Mouse (Mus musculus): ENCODE measurements at regions not wholly inside any gene's neighbourhood (a gene's known extent, or its start where the extent isn't known, plus 50 kb on each side); places are given as distances from the start of the nearest gene placed in this dataset.

- Histone ChIP-seq H3K27me3 (ENCODE audit: control insufficient read depth, insufficient read depth, low read length, poor library complexity, severe bottlenecking) (no peaks in the 10 kb centered on the region), H3K36me3 (ENCODE audit: control insufficient read depth, insufficient read depth, low read length, poor library complexity, severe bottlenecking) (no peaks in the 10 kb centered on the region)
- peak; percentile 32 for DNase-seq (ENCODE audit: low read depth, low spot score)
Measured at GRCm38 (mm10) chrX:167049191-167049968, 159.7 kb downstream of the Tmsb4x start.

DNA sequence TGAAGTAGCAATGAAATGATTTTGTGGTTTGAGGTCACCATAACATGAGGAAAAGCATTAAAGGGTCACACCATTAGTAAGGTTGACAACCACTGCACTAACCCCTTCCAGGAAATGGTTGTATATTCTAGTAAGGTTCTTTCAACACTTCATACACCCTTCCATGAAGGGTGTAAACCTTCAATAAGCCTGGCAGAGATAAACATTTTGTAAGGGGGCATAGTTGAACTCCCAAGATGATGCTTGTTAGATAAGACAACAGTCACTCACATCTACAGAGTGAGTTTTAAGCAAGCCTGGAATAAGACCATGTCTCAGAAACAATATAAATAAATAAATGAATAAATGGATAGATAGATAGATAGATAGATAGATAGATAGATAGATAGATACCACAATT, 171.1 kb downstream of the Tmsb4x start:
- H3K27me3 ChIP-seq (ENCODE audit: control insufficient read depth, insufficient read depth, low read length, poor library complexity, severe bottlenecking), result no peaks in the 10 kb centered on the region
- H3K36me3 ChIP-seq (ENCODE audit: control insufficient read depth, insufficient read depth, low read length, poor library complexity, severe bottlenecking), result no peaks in the 10 kb centered on the region
- no peak for DNase-seq (ENCODE audit: low read depth, low spot score)

GRCm38 (mm10) chrX:167036355-167036754, 172.8 kb downstream of the Tmsb4x start:
- no peaks in the 10 kb centered on the region for H3K36me3 ChIP-seq (ENCODE audit: control insufficient read depth, insufficient read depth, low read length, poor library complexity, severe bottlenecking)
- H3K27me3 ChIP-seq (ENCODE audit: control insufficient read depth, insufficient read depth, low read length, poor library complexity, severe bottlenecking), result no peaks in the 10 kb centered on the region
- DNase-seq (ENCODE audit: low read depth, low spot score), result no peak

DNA sequence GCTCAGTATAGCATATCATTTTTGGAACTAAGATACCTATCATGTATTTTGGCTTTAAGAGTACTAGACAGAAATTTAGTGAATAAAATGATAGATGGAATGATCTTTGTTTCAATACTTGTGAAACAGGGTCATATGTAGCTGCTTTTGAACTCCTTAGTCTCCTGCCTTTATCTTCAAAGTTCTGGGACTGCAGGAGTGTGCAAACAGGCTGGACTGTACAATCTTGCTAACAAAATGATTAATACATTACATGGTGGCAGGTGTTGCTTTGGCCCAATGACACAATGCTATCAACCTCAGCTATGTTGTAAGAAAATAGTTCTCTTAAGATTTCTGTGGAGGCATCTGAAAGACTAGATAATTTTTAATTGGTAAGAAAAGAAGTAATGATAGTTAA, 173.5 kb downstream of the Tmsb4x start:
- Histone ChIP-seq H3K27me3 (ENCODE audit: control insufficient read depth, insufficient read depth, low read length, poor library complexity, severe bottlenecking) (no peaks in the 10 kb centered on the region), H3K36me3 (ENCODE audit: control insufficient read depth, insufficient read depth, low read length, poor library complexity, severe bottlenecking) (no peaks in the 10 kb centered on the region)
- DNase-seq (ENCODE audit: low read depth, low spot score), result no peak

DNA sequence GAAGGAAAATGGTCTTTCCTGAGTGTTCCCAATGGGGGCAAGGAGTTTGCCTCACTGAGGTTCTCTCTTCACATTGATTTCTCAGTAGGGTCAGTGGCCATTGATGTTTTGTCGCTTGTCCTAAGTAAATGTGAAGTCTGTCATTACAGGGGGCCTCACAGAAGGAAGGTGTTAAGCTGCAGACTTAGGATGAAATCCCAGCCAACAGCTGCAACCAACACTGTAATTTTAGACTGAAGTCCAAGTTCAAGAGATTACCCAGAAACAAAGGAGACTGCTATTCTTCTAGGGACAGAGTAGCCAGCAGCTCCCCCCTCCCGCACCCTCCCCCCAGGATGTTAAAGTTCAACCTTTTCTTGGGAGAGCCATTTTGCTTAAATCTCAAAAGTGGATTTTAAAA, 176.0 kb downstream of the Tmsb4x start:
- DNase-seq (ENCODE audit: low read depth, low spot score), result no peak
- Histone ChIP-seq H3K36me3 (ENCODE audit: control insufficient read depth, insufficient read depth, low read length, poor library complexity, severe bottlenecking) (no peaks in the 10 kb centered on the region), H3K27me3 (ENCODE audit: control insufficient read depth, insufficient read depth, low read length, poor library complexity, severe bottlenecking) (no peaks in the 10 kb centered on the region)

GRCm38 (mm10) chrX:167032586-167032985, 176.5 kb downstream of the Tmsb4x start:
- no peaks in the 10 kb centered on the region for H3K27me3 ChIP-seq (ENCODE audit: control insufficient read depth, insufficient read depth, low read length, poor library complexity, severe bottlenecking)
- DNase-seq (ENCODE audit: low read depth, low spot score), result peak; percentile 8

GRCm38 (mm10) chrX:167031543-167031942, 177.6 kb downstream of the Tmsb4x start:
- Histone ChIP-seq H3K36me3 (ENCODE audit: control insufficient read depth, insufficient read depth, low read length, poor library complexity, severe bottlenecking) (no peaks in the 10 kb centered on the region), H3K27me3 (ENCODE audit: control insufficient read depth, insufficient read depth, low read length, poor library complexity, severe bottlenecking) (no peaks in the 10 kb centered on the region)
- no peak for DNase-seq (ENCODE audit: low read depth, low spot score)

More at GRCm38 (mm10) chrX:167032586-167032985, 176.5 kb downstream of the Tmsb4x start:
- no peaks in the 10 kb centered on the region for H3K36me3 ChIP-seq (ENCODE audit: control insufficient read depth, insufficient read depth, low read length, poor library complexity, severe bottlenecking)

DNA sequence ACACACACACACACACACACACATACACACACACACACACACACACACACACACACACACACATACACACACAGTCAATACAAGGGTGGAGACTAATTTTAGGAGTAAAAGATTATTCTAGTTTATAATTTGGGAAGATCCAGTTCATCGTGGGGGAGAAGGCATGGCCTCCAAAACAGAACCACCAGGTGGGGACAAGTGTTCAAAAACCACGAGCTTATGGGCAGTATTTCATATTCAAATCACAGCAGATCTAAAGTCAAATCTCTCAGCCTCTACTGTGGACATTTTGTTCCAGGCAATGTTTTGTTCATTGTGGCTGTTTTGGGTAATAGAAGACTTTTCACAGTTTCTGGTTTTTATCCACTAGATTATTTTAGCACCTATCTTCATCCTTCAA, 193.5 kb downstream of the Tmsb4x start:
- peak; percentile 34 for DNase-seq (ENCODE audit: low read depth, low spot score)
- no peaks in the 10 kb centered on the region for H3K27me3 ChIP-seq (ENCODE audit: control insufficient read depth, insufficient read depth, low read length, poor library complexity, severe bottlenecking)
- H3K36me3 ChIP-seq (ENCODE audit: control insufficient read depth, insufficient read depth, low read length, poor library complexity, severe bottlenecking), result no peaks in the 10 kb centered on the region

- Histone ChIP-seq H3K36me3 (ENCODE audit: control insufficient read depth, insufficient read depth, low read length, poor library complexity, severe bottlenecking) (no peaks in the 10 kb centered on the region), H3K27me3 (ENCODE audit: control insufficient read depth, insufficient read depth, low read length, poor library complexity, severe bottlenecking) (no peaks in the 10 kb centered on the region)
- DNase-seq (ENCODE audit: low read depth, low spot score), result no peak
Measured at GRCm38 (mm10) chrX:167014322-167014721, 194.8 kb downstream of the Tmsb4x start.

- Histone ChIP-seq H3K27me3 (ENCODE audit: control insufficient read depth, insufficient read depth, low read length, poor library complexity, severe bottlenecking) (no peaks in the 10 kb centered on the region), H3K36me3 (ENCODE audit: control insufficient read depth, insufficient read depth, low read length, poor library complexity, severe bottlenecking) (no peaks in the 10 kb centered on the region)
- DNase-seq (ENCODE audit: low read depth, low spot score), result no peak
Measured at GRCm38 (mm10) chrX:167012891-167013290, 196.2 kb downstream of the Tmsb4x start.

GRCm38 (mm10) chrX:167011977-167012542, 197.1 kb downstream of the Tmsb4x start:
- DNase-seq (ENCODE audit: low read depth, low spot score), result no peak
- Histone ChIP-seq H3K27me3 (ENCODE audit: control insufficient read depth, insufficient read depth, low read length, poor library complexity, severe bottlenecking) (no peaks in the 10 kb centered on the region), H3K36me3 (ENCODE audit: control insufficient read depth, insufficient read depth, low read length, poor library complexity, severe bottlenecking) (no peaks in the 10 kb centered on the region)

- Histone ChIP-seq H3K36me3 (ENCODE audit: control insufficient read depth, insufficient read depth, low read length, poor library complexity, severe bottlenecking) (no peaks in the 10 kb centered on the region), H3K27me3 (ENCODE audit: control insufficient read depth, insufficient read depth, low read length, poor library complexity, severe bottlenecking) (no peaks in the 10 kb centered on the region)
- no peak for DNase-seq (ENCODE audit: low read depth, low spot score)
Measured at GRCm38 (mm10) chrX:166995855-166996254, 213.3 kb downstream of the Tmsb4x start.

DNA sequence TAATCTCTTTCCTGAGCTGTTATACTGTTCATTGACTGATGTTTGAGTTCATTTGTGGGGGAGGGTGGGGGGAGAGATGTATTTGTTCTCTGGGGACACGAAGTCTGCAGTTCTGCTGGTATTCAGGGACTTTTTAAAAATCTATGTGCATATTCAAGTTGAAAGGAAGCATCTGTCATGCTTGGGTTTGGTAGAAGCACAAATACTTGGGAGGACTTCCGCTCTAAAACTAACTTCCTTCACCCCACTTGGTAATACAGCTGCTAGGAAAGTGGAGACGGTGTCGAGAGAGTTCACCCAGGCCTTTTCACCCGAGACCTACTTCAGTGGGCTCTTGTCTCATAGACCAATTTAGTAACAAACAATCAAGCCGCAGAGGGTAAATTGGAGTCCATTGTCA, 228.1 kb downstream of the Tmsb4x start:
- peak; percentile 5 for DNase-seq (ENCODE audit: low read depth, low spot score)
- Histone ChIP-seq H3K36me3 (ENCODE audit: control insufficient read depth, insufficient read depth, low read length, poor library complexity, severe bottlenecking) (no peaks in the 10 kb centered on the region), H3K27me3 (ENCODE audit: control insufficient read depth, insufficient read depth, low read length, poor library complexity, severe bottlenecking) (no peaks in the 10 kb centered on the region)

DNA sequence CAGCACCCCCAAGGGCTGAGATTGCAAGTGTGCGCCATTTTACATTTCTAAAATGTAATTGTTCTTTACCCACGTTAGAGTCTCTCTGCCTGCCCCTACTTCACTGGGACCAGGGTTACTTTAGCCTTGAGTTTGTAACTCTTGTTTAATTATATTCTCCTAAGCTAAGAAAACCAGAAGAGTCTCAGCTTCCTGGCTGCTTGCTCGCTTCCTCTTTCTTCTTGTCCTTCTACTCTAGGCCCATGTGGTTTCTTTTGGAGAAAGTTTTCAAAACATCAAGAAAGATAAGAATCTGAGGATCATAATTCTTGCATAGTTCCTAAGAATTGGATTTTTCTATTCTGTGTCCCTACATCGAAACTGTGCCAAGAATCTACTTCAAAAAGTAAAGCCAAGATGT, 228.6 kb downstream of the Tmsb4x start:
- no peaks in the 10 kb centered on the region for H3K27me3 ChIP-seq (ENCODE audit: control insufficient read depth, insufficient read depth, low read length, poor library complexity, severe bottlenecking)
- no peaks in the 10 kb centered on the region for H3K36me3 ChIP-seq (ENCODE audit: control insufficient read depth, insufficient read depth, low read length, poor library complexity, severe bottlenecking)
- DNase-seq (ENCODE audit: low read depth, low spot score), result peak; percentile 25

DNA sequence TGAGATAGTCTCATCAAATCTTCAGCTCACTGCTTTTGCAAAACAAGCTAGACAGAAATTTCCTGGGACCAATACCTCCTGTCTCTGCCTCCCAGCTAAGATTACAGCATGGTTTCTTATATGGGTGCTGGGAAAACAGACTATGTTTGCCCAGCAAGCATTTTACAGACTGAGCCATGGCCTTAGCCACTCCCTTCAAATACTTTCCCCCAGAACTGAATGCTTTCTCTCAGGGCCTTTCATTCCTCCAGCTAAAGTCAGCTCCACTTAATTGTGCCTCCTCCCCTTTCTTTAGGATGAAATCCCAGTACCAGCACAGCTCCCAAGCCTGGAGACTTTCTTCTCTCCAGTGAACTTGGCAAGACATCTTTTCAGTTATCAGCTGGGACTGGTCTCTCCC, 232.1 kb downstream of the Tmsb4x start:
- Histone ChIP-seq H3K36me3 (ENCODE audit: control insufficient read depth, insufficient read depth, low read length, poor library complexity, severe bottlenecking) (no peaks in the 10 kb centered on the region), H3K27me3 (ENCODE audit: control insufficient read depth, insufficient read depth, low read length, poor library complexity, severe bottlenecking) (no peaks in the 10 kb centered on the region)
- no peak for DNase-seq (ENCODE audit: low read depth, low spot score)

GRCm38 (mm10) chrX:166971721-166972120, 237.4 kb downstream of the Tmsb4x start:
- H3K36me3 ChIP-seq (ENCODE audit: control insufficient read depth, insufficient read depth, low read length, poor library complexity, severe bottlenecking), result no peaks in the 10 kb centered on the region
- no peak for DNase-seq (ENCODE audit: low read depth, low spot score)
- no peaks in the 10 kb centered on the region for H3K27me3 ChIP-seq (ENCODE audit: control insufficient read depth, insufficient read depth, low read length, poor library complexity, severe bottlenecking)
